Mouse (Mus musculus) hindbrain, postnatal 0 days (tissue): Measurements from ENCODE around the gene Pcdh9. TPM values are rescaled to one million over a fixed set of nuclear protein-coding genes. Genes with fewer than 3 reads are reported as not detected.
A peak's percentile ranks its signal among the peaks of the same experiment; 100 is the strongest.

Experiments used
- ATAC-seq: fragments of 200-750 bp; cut with Nextera tagmentation; 2 replicates; pipeline ENCODE4 v1.8.0; 2017; ENCODE audit warnings: mild to moderate bottlenecking, moderate TSS enrichment, moderate library complexity
- DNase-seq: peaks from one replicate; pipeline ENCODE4 v3.0.0-alpha.2; 2015; ENCODE audit warnings: low spot score
- H3K27ac ChIP-seq: fragments of 300-500 bp; sonication (generic); 2 replicates; pipeline ENCODE4 v1.5.1; 2014; ENCODE audit warnings: mild to moderate bottlenecking
- H3K27me3 ChIP-seq: fragments of 300-500 bp; sonication (generic); 2 replicates; pipeline ENCODE4 v1.6.1; 2014; ENCODE audit warnings: low read length, mixed read lengths; ENCODE audit not compliant: insufficient read depth
- H3K36me3 ChIP-seq: fragments of 300-500 bp; sonication (generic); 2 replicates; pipeline ENCODE4 v1.6.1; 2014; ENCODE audit warnings: low read length, mixed read lengths; ENCODE audit not compliant: insufficient read depth
- H3K4me1 ChIP-seq: fragments of 300-500 bp; sonication (generic); 2 replicates; pipeline ENCODE4 v1.6.1; 2014; ENCODE audit warnings: antibody characterized with exemption, low read length, mixed read lengths; ENCODE audit not compliant: insufficient read depth
- H3K4me2 ChIP-seq: fragments of 300-500 bp; sonication (generic); 2 replicates; pipeline ENCODE4 v1.6.1; 2014; ENCODE audit warnings: low read depth, mild to moderate bottlenecking, low read length, moderate library complexity, mixed read lengths
- H3K4me3 ChIP-seq: fragments of 300-500 bp; sonication (generic); 2 replicates; pipeline ENCODE4 v1.5.1; 2014; ENCODE audit warnings: low read length
- H3K9ac ChIP-seq: fragments of 300-500 bp; sonication (generic); replicated peaks from 2 replicates; pipeline ENCODE4 v1.6.1; 2014; ENCODE audit warnings: mild to moderate bottlenecking, low read length, moderate library complexity, mixed read lengths
- H3K9me3 ChIP-seq: fragments of 300-500 bp; sonication (generic); 2 replicates; pipeline ENCODE4 v1.6.1; 2016; ENCODE audit warnings: low read length, mixed read lengths
- CTCF ChIP-seq: IDR thresholded peaks from 2 replicates; pipeline ENCODE4 v1.5.1; 2016; ENCODE audit warnings: antibody characterized with exemption, control low read depth, low read depth
- WGBS: fragments of 180-500 bp; shearing (Covaris S2); extraction: QIAGEN DNeasy Blood & Tissue Kit; methylation state at CpG from one replicate; pipeline ENCODE4 v1.1.7; 2014; 5-methylcytosine and 5-hydroxymethylcytosine counted together
- polyA plus RNA-seq: library from polyadenylated mRNA; unstranded; fragments of >200 nt; fragmentation: Nextera tagmentation; extraction: Ambion mirVana; gene quantifications from 2 replicates; pipeline ENCODE4 v1.2.1, GENCODE M21; 2015
- total RNA-seq: library from RNA; depleted of rRNA; stranded (reverse); fragments of >200 nt; gene quantifications from 2 replicates; pipeline ENCODE4 v1.2.3, GENCODE M21; 2014

Gene Pcdh9
- total and polyA plus RNA-seq, 2 experiments from 2014 or later = 129 to 149 TPM

DNA sequence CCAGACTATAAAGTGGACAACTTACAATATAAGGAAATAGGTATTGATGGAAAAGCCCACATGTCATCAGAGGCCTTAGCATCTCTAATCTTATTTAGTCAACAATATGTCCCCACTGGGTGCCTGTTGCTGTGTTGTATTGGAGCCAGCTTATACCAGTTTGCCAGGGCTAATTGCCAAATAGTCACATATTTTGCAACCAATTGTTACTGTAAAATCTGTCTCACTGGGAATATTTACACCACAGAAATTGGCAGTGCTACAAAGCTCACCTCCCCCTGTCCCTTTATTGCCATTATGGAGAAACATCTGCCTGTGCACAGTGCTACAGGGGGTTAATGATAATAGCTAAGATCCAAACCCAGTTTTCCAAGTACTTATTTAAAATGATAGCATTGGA lies 721.3 kb downstream of the Pcdh9 start:
- Histone ChIP-seq H3K4me2 (no peak overlapping the region), H3K9ac (no peak overlapping the region), H3K36me3 (no peaks in the 10 kb centered on the region), H3K27ac (no peak overlapping the region), H3K27me3 (no peaks in the 10 kb centered on the region), H3K4me3 (no peak overlapping the region), H3K9me3 (no peaks in the 10 kb centered on the region), H3K4me1 (no peaks in the 10 kb centered on the region)
- no peak for ATAC-seq
- peak; percentile 76 for DNase-seq
- no peak for TF ChIP-seq CTCF

DNA sequence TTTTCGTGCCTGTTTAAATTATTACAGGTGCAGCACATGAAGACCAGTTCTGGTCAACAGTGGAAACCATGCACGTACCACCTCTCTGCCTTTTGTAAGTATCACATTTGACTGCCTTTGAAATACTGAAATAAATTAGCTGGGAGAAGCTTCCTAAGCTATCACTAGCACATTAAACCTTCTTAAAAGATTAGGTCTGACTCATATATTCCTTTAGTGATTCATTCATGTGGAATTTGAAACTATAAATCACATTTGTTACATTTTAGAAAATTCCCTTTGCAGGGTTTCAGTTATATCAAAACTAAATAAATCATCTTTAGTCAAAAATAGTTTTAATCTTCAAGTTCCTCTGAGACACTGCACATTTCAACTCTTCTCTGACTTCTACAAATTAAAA lies 722.1 kb downstream of the Pcdh9 start:
- Histone ChIP-seq H3K27me3 (no peaks in the 10 kb centered on the region), H3K9ac (no peak overlapping the region), H3K9me3 (no peaks in the 10 kb centered on the region), H3K4me2 (no peak overlapping the region), H3K36me3 (no peaks in the 10 kb centered on the region), H3K4me1 (no peaks in the 10 kb centered on the region), H3K27ac (no peak overlapping the region), H3K4me3 (no peak overlapping the region)
- no peak for TF ChIP-seq CTCF
- ATAC-seq (no peak), DNase-seq (no peak)
- WGBS = 69% methylated on average over 2 of the region's 2 CpGs

DNA sequence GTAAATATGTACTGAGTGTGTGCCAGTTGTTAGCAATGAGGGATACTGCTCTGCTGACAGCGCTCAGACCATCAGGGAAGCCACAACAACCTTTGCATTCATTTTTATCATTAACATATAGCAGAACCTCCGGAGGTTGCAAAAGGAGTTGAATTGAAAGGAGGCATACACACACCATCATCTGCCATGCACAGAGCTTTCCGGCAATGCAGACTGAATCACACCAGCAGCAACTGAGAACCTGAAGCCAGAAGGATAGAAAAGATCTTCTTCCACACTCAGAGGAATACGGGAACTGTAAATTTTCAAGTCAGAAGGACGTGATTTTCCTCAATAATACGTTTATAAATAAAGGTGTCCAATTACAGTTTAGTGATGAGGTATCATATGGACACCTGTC lies 747.1 kb downstream of the Pcdh9 start:
- no peaks in the 10 kb centered on the region for H3K9me3 ChIP-seq
- no peak overlapping the region for H3K27ac ChIP-seq
- H3K4me1 ChIP-seq = no peaks in the 10 kb centered on the region
- H3K36me3 ChIP-seq = no peaks in the 10 kb centered on the region
- no peaks in the 10 kb centered on the region for H3K27me3 ChIP-seq
- H3K9ac ChIP-seq = no peak overlapping the region
- H3K4me3 ChIP-seq = no peak overlapping the region
- ATAC-seq (no peak), DNase-seq (no peak)
- no peak for TF ChIP-seq CTCF
- WGBS = 86% methylated on average over 6 of the region's 6 CpGs
- H3K4me2 ChIP-seq = no peak overlapping the region

DNA sequence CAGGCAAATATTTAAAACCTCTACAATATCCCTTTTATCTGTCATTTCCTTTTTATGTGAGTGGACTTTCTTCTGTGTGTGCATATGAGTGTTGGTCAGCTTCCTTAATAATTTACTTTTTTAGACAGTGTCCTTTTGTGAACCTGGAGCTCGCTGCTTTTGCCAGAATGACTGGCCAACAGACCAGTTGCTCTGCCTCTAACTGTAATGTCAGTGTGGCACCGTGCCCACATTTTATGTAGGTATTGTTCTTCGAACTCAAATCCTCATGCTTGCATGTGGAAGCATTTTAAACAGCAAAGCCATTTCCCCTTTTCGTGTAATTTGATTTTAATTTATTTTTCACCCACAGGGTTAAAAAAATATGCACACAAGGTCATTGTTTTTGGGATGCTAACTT lies 748.4 kb downstream of the Pcdh9 start:
- Histone ChIP-seq H3K4me3 (no peak overlapping the region), H3K4me1 (no peaks in the 10 kb centered on the region), H3K27me3 (no peaks in the 10 kb centered on the region), H3K27ac (no peak overlapping the region), H3K36me3 (no peaks in the 10 kb centered on the region), H3K4me2 (no peak overlapping the region), H3K9me3 (no peaks in the 10 kb centered on the region), H3K9ac (no peak overlapping the region)
- no peak for TF ChIP-seq CTCF
- WGBS = 82% methylated on average over 4 of the region's 4 CpGs
- no peak for ATAC-seq
- DNase-seq = no peak

DNA sequence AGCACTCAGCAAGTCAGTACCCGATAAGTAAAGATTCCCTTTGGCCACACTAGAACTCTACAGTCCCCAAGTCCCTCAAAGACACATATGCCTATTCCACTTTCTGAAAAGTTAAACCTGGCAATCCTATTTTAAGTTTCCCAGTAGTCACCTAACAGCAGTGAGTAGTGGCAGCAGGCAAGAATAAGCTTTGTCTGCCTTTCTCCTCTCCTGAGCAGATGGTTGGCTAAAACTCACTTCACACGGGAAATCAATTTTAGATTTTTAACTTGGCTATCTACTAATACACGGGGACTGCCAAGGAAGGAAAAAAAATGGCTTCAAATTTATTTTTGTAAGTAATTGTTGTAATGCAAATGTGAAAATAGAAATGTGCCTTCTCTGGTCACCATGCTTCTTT lies 763.5 kb downstream of the Pcdh9 start:
- Histone ChIP-seq H3K27me3 (no peaks in the 10 kb centered on the region), H3K9me3 (no peaks in the 10 kb centered on the region), H3K4me2 (no peak overlapping the region), H3K4me3 (no peak overlapping the region), H3K4me1 (no peaks in the 10 kb centered on the region), H3K27ac (no peak overlapping the region), H3K36me3 (no peaks in the 10 kb centered on the region), H3K9ac (no peak overlapping the region)
- TF ChIP-seq CTCF = no peak
- no peak for ATAC-seq
- no peak for DNase-seq
- WGBS = 72% methylated on average over 3 of the region's 3 CpGs

DNA sequence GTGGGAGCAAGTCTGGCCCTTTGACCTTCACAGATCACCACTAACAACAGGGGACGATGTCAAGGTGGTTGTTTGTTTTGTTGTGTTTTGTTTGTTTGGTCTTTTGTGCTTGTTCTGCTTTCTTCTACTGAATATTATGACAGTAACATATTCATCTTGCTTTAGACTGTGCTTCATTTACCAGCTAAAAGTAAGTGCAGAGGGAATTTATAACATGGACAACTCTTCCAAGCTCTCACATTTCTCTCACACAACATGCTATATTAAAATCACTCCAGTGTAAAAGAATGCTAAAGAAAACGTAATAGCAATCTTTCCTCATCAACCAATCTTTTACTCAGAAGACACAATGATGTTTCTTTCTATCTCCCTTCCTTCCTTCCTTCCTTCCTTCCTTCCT lies 787.7 kb downstream of the Pcdh9 start:
- Histone ChIP-seq H3K27me3 (no peaks in the 10 kb centered on the region), H3K9me3 (no peaks in the 10 kb centered on the region), H3K4me3 (no peak overlapping the region), H3K4me1 (no peaks in the 10 kb centered on the region), H3K4me2 (no peak overlapping the region), H3K36me3 (no peaks in the 10 kb centered on the region), H3K27ac (no peak overlapping the region), H3K9ac (no peak overlapping the region)
- WGBS = 68% methylated on average over 2 of the region's 2 CpGs
- no peak for ATAC-seq
- no peak for TF ChIP-seq CTCF
- no peak for DNase-seq

DNA sequence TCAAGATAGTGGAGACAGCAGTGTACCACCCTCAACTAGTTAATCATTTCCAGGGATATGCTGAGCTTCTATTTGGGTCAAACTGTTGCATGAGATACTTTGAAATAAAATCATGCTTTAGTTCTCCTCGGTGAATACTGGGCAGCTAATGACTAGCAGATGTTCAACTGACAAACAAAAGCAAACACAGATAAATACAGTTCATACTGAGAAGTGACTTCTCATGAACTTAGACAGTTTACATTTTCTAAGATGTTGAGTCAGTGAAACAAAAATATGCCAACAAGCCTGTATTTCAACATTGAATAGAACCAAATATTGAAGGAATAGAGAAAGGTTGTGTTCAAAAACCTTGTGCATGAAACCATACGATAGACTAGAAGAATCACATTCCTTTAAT lies 795.4 kb downstream of the Pcdh9 start:
- no peaks in the 10 kb centered on the region for H3K9me3 ChIP-seq
- H3K4me2 ChIP-seq = no peak overlapping the region
- H3K27ac ChIP-seq = no peak overlapping the region
- no peaks in the 10 kb centered on the region for H3K27me3 ChIP-seq
- DNase-seq = no peak
- H3K4me3 ChIP-seq = no peak overlapping the region
- no peak for TF ChIP-seq CTCF
- no peaks in the 10 kb centered on the region for H3K4me1 ChIP-seq
- H3K9ac ChIP-seq = no peak overlapping the region
- H3K36me3 ChIP-seq = no peaks in the 10 kb centered on the region
- 66% methylated on average over 2 of the region's 2 CpGs for WGBS
- ATAC-seq = no peak
